Mouse (Mus musculus) kidney, adult 2 months (tissue): Measurements from ENCODE around the gene Chd3.

Source experiments
- CTCF ChIP-seq: fragments of 200-500 bp; conservative IDR thresholded peaks from 2 replicates; pipeline ENCODE4 v1.5.1; 2011; ENCODE audit warnings: low read depth, mild to moderate bottlenecking, control low read depth, low read length, moderate library complexity, mixed read lengths; ENCODE audit not compliant: insufficient read depth, insufficient read length
- POLR2A ChIP-seq: fragments of 200-500 bp; IDR thresholded peaks from one replicate; pipeline ENCODE4 v1.6.1; 2011; ENCODE audit warnings: low read depth, low read length, control low read depth

DNA sequence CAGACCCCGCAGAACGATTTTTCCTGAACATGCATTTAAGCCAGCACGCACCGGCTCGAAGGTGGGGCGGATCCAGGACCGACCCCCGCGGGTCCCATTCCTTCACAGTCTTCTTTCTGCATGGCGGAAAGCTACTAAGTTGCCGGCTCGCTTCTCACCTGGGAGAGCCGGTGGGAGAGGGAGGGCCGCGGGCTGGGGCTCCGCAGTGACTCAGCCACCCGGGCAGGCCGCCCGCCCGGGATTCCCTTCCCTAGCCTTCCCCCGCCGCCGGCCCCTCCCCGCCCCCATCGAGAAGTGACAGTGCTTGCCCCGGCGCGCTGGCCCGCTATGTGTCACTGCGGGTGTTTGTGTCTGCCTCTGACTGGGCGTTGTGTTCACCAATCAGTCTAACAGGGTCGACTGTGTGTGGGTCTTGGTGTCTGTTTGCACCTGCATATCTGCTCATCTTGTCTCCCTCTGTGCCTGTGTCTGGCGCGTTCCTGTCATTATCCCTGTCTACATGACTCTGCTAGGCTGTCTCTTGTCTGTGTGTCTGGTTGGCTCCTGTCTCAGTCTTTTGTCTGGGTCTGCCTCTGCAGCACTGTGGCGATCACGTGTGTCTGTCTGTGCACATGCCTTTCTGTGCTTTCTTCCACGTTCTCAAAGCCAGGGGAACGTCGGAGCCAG is 42.5 kb upstream of the Chd3 start:
- TF ChIP-seq POLR2A (no peak), CTCF (no peak)
